Mouse (Mus musculus): ENCODE results near the gene Slc25a22. TPM values are rescaled to one million over a fixed set of nuclear protein-coding genes. Genes with fewer than 3 reads are reported as not detected.
A peak's percentile ranks its signal among the peaks of the same experiment; 100 is the strongest.

Gene Slc25a22
- total RNA-seq (2021) = 10 to 100 TPM; 65.5 to 67.6 TPM
- long read RNA-seq, experiment 1, full-length matches to known transcripts = 22 of 86 reads
- long read RNA-seq, experiment 1, partial matches to known transcripts = 12 of 86 reads
- long read RNA-seq, experiment 1, other reads (novel, unspliced or antisense) = 52 of 86 reads
- long read RNA-seq, experiment 2, full-length matches to known transcripts = 23 of 78 reads
- long read RNA-seq, experiment 2, partial matches to known transcripts = 11 of 78 reads
- long read RNA-seq, experiment 2, other reads (novel, unspliced or antisense) = 44 of 78 reads

- intact Hi-C loops (cut with DNase I) = loop anchor here (1.0 kb wide), 1 partner anchor 28 kb away; no protein-coding TSS in a partner anchor
- peak; percentile 87 to 89 for DNase-seq
Observed at GRCm38 (mm10) chr7:141437178-141438120, at the start of gene Slc25a22. Gene Slc25a22 (minus strand): TSS chr7:141437892.

DNA sequence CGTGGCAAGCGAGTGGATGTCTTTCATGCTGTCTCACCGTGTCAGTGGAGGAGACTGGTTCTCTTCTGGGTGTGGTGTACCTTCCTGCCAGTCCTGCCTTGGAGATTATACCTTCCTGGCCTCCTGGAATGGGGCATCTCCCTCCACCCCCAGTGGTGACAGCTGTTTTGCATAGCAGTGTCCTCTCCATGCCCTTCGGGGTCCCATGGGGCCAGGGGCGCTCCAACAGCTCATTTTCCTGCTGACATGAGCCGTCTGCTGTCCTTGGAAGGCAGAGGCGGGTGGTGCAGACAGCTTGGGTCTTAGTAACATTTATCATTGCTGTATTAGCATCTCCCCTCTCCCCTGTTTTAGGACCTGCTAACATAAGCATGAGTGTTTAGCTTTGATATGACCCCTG lies 49.4 kb upstream of the Slc25a22 start:
- DNase-seq = no peak
- intact Hi-C loops (cut with DNase I) = no loop called here

DNA sequence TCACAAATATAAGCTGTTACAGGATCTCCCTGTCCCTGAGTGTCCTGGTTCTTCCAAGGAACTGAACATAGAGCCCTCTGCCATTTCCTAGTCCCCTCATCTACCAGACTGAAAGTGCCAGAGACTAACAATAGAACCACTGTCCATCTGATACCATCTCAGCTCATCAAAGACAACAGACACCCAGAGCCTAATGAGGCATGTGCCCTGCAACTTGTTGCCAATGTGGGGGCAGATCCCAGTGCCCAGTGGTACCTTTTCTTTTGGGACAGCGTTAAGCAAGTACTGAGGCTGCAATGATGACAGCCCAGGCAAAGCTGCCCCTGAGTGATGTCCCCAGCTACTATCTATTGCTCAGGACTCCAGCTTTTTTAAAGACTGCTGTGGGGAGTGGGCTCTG lies 48.5 kb upstream of the Slc25a22 start:
- intact Hi-C loops (cut with DNase I) = no loop called here

DNA sequence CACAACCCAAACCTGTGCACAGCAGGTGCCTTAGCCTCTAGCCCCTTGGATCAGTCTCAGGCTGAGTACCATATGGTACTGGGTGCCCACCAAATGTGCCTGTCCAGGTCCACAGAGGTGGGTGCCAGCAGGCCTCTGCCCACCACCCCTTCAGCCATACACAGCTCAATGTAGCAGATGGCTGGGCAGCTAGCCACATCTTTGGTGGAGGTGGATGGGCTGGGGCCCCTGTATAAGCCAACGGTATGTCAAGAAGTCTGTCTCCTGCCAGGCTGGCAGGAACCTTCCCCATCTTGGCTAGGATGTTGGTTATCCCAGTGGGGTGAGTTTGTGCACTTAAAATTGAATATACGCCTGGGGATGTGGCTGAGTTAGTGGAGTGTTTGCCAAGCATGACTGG lies 47.9 kb upstream of the Slc25a22 start:
- intact Hi-C loops (cut with DNase I) = no loop called here
- no peak for DNase-seq

More for the DNA sequence above, 48.5 kb upstream of the Slc25a22 start:
- no peak for DNase-seq

DNA sequence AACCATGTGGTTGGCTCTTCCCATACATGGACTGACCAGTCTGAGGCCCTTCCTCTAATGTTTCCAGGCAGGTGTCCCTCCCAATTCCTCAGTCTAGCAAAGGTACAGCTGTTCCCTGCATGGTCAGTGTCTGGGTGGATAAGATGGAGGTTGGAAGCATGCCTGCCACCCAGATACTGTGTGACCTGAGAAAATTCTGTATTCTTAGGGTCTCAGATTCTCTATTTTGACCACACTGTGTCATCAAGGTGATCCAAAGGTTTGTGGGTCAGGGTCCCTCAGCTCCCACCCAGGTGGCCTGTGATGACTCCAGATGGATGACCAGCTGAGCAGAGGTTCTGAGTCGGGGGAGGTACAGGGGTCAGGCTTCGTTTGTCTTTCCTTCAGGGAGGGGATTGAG lies 47.5 kb upstream of the Slc25a22 start:
- intact Hi-C loops (cut with DNase I) = no loop called here
- no peak for DNase-seq

GRCm38 (mm10) chr7:141484186-141485120 lies 46.8 kb upstream of the Slc25a22 start:
- intact Hi-C loops (cut with DNase I) = no loop called here
- DNase-seq = peak in 1 of 2 experiments; percentile 27

GRCm38 (mm10) chr7:141483114-141483653 lies 45.5 kb upstream of the Slc25a22 start:
- intact Hi-C loops (cut with DNase I) = no loop called here
- no peak for DNase-seq

- no peak for DNase-seq
- intact Hi-C loops (cut with DNase I) = no loop called here
Observed at GRCm38 (mm10) chr7:141482531-141483024, 44.9 kb upstream of the Slc25a22 start.

DNA sequence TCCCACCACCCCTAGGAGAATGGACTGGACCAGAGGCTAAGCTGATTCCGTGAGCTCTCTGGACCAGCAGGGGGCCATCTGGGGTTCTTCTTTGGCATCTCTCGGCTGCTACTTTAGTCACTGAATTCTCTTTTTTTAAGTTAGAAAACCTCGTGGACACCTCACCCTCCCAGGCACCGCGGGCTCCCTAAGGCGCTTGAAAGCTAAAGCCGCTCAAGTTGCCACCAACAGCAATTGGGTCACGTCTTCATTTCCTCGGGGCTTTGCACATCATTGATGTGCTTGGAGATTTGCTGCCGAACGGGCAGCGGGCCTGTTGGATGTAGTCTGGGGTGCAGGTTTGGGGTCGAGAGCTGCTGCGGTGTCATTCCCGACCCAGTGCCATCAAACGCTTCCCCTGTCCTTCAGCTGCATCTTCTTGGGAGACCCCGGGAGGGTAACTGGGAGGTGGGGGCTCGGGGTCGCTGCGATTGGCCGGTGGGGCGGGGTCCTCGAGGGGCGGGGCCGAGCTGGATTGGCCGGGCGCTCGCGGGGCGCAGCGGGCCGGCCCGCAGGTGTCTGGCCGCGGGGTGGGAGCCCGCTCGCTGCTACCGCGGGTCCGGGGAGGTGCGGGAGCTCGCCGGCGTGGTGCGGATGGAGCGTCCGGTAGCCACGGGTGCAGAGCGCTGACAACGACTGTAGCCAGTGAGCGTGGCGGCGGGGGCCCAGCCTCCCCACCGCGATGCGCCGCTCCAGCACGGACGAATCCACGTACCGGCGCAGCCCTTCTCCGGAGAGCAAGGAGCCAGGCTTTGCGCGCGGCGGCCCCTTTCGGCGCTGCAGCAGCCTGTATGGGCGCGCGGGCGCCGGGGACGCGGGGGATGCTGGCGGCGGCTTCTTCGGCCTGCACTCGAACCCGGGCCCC lies 44.1 kb upstream of the Slc25a22 start:
- DNase-seq = peak; percentile 46 to 64
- intact Hi-C loops (cut with DNase I) = loop anchor here (2.0 kb wide), 1 partner anchor 185 kb away; no protein-coding TSS in a partner anchor

GRCm38 (mm10) chr7:141480842-141481497 lies 43.3 kb upstream of the Slc25a22 start:
- DNase-seq = peak; percentile 66 to 81
- intact Hi-C loops (cut with DNase I) = loop anchor here (1.0 to 2.0 kb wide), 2 partner anchors 44 to 186 kb away; no protein-coding TSS in a partner anchor

DNA sequence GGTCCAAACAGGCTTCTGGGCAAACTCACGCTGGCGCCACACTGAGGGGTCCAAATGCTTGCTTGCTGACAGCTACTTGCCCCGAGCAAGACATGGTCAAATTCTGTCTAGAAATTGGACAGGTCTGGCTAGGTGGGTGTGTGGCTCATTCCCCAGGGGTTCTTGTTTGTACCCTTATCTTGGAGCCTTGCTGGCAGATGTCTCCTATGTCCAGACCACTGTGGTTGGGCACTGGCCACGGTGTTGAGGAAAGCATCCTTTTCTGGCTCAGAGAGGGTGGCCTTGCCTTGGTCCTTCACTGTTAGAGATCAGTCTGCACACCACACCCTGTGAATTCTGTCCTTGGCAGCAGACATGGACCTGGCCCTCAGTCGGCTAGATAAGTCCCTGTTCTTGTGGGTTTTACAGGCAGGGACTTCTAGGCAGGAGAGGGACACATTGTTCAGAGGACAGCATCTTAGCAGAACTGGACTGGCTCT lies 40.6 kb upstream of the Slc25a22 start:
- intact Hi-C loops (cut with DNase I) = no loop called here
- DNase-seq = peak in 1 of 2 experiments; percentile 30

DNA sequence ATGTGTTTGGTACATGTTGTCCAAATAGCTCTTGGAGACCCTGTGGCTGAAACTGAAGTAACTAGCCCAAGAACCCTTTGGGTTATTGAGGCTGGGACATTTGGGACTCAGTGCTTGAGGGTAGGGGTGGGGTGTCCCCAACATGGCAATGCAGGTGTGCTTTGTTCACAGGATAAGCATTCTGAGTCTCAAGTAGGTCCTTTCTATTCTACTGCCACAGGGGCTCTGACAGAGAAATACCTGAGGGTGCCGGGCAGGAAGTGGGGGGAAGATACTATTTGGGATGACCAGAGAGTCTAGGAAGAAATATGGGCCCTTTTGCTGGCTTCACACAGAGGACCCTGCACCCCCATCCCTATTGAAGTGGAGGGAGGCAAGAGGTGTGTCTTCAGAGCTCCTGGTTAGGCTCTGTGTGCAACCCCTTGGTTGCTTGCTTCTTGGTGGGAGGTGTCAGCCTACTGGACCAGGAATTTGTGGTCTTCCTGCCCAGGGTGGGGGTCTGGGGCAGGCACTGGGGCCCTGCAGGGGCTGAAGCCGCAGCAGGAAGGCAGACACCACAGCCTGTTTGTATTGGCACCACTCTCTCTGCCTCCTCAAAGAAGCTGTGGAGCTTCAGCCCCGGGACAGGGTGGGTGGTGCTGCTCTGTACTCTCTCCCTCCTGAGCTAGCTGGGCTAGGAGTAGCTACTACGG lies 40.0 kb upstream of the Slc25a22 start:
- intact Hi-C loops (cut with DNase I) = no loop called here
- peak; percentile 29 to 32 for DNase-seq

- intact Hi-C loops (cut with DNase I) = no loop called here
- DNase-seq = no peak
Observed at GRCm38 (mm10) chr7:141476981-141477370, 39.3 kb upstream of the Slc25a22 start.

DNA sequence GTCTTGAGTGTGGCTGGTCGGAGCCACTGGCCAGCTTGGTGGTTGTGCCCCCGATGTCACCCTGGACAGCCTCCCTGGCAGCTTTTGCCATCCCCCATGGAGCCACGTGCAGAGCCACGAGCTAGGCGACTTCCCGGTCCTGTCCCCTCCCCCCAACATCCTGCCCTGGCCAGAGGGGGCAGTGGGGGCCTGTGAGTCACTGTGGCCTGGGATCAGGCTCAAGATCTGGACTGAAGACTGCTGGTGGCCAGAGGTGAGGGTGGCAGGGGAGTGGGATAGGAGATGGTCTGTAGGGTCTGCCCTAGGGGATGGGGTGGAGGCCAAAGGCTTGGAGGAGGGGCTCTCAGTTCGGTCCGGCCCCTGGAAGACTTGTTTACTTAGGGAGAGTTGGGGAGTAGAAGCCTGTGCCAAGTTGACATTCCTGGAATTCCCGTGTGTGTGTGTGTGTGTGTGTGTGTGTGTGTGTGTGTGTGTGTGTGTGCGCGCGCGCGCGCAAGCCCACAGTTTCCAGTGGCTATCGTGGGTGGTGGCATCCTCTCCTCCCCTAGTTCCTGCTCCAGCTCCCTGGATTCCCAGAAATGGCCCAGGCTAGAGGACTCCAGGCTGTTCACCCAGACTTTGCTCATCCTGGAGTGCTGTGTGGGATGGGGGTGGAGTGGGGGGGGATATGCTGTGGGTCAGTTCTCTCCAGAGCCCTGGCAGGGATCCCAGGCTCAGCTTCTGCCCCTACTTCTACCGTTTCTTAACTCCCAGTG lies 38.7 kb upstream of the Slc25a22 start:
- intact Hi-C loops (cut with DNase I) = no loop called here
- peak; percentile 80 to 89 for DNase-seq

GRCm38 (mm10) chr7:141475805-141476158 lies 38.1 kb upstream of the Slc25a22 start:
- intact Hi-C loops (cut with DNase I) = no loop called here
- DNase-seq = no peak

DNA sequence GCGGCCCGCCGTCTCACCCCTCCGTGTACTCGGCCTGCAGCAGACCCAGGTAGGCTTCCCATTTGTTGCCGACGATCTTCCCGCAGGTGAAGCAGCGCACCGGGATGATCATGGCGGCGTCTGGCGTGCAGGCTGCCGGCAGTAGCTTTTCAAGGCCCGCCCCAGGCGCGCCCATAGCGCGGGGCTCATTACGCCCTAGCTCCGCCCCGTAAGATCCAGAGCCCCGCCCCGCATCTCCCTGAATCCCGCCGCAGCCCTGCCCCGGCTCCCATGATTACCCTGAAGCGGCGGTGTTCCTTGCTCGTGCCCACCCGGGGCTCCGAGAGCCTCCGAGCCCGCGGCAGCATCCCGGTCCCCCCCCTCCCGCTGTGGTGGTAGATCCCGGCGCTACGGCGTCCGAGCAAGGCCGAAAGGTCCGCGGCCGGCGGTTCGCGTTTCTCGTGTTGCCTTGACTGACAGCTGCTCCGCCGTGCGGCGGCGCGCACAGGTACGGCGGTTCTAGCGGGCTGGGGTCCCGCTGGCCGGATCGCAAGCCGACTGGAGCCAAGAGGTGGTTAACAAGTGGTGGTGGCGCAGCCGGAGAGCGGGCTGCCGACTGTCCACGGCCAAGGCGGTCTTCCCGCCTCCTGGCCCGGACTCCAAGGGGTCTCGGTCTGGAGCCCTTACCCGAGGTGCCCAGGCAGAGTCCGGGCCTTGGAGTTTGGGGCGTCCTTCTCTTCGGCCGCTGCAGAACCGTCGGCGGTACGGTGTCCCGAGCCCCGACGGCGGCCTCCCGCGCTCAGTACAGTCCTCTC lies 37.5 kb upstream of the Slc25a22 start, which contains the start of the genes Polr2l and Tspan4:
Gene Polr2l, minus strand, starts transcription at position 122 of the 794 bp plus-strand sequence.
Gene Tspan4, plus strand, starts transcription at position 230 of the 794 bp plus-strand sequence.
- intact Hi-C loops (cut with DNase I) = no loop called here
- DNase-seq = peak; percentile 86 to 87

All from heart, postnatal 14 days (tissue).